Comparison of ENCODE assay signal across 8 mouse cellular contexts in genomic region chr10:62340991-62341390, GRCm38 (mm10). TPM values are rescaled to one million over a fixed set of nuclear protein-coding genes. Genes with fewer than 3 reads are reported as not detected.
DNase-seq lines count a peak whose midpoint lies in the region; ATAC-seq and TF ChIP-seq lines count a peak whose summit lies in the region.

No protein-coding gene starts in this region.

- 20% methylated on average over 3 of the region's 3 CpGs for WGBS in lung, embryonic 14.5 days
- WGBS in intestine, postnatal 0 days = 26% methylated on average over 3 of the region's 3 CpGs
- WGBS in neural tube, embryonic 13.5 days = 30% methylated on average over 3 of the region's 3 CpGs

- no peak for TF ChIP-seq POLR2A in embryonic fibroblast, embryonic 13.5 days (IDR thresholded peaks at IDR 0.05; ENCODE audit: low read depth, low read length)

- H3K4me2 ChIP-seq in lung, embryonic 14.5 days = peak overlapping the region; percentile 97
- peak overlapping the region; percentile 76 for H3K4me2 ChIP-seq in intestine, postnatal 0 days (replicated peaks; ENCODE audit: low read depth)
- peak overlapping the region; percentile 75 for H3K4me2 ChIP-seq in neural tube, embryonic 13.5 days

- DNase-seq in lung, embryonic 14.5 days = no peak
- no peak for DNase-seq in lung, adult 18-20 months
- DNase-seq in retina, postnatal 1 day = no peak

- no peak for ATAC-seq in lung, embryonic 14.5 days (ENCODE audit: insufficient read depth)
- no peak for ATAC-seq in intestine, postnatal 0 days
- ATAC-seq in neural tube, embryonic 13.5 days (ENCODE audit: low read depth) = no peak
- ATAC-seq in activated CD4-positive, CD25-positive, alpha-beta regulatory T cell, adult 4 months = no peak
- ATAC-seq in monocyte, adult 5-6 weeks (replicated peaks; ENCODE audit: insufficient number of reproducible peaks, low FRiP score, low TSS enrichment, poor library complexity, severe bottlenecking) = no peak

- peak overlapping the region; percentile 51 for H3K4me3 ChIP-seq in lung, embryonic 14.5 days (ENCODE audit: low read depth, low read length)
- peak overlapping the region; percentile 55 for H3K4me3 ChIP-seq in embryonic fibroblast, embryonic 13.5 days (ENCODE audit: insufficient read depth, low read length)
- peak overlapping the region; percentile 68 for H3K4me3 ChIP-seq in intestine, postnatal 0 days (ENCODE audit: low read depth, low read length)
- H3K4me3 ChIP-seq in neural tube, embryonic 13.5 days = peak overlapping the region; percentile 71

- 0 out of 2 replicates have a peak, but pooled peaks cover 7% of the 10 kb centered on the region for H3K4me1 ChIP-seq in lung, embryonic 14.5 days (ENCODE audit: insufficient read depth)
- peaks cover 3% of the 10 kb centered on the region; the same call in 1 of the 2 replicates for H3K4me1 ChIP-seq in embryonic fibroblast, embryonic 13.5 days (ENCODE audit: control insufficient read depth, insufficient read depth, low read length)
- no peaks in the 10 kb centered on the region for H3K4me1 ChIP-seq in intestine, postnatal 0 days (replicated peaks; ENCODE audit: control insufficient read depth, insufficient read depth, low read length)
- peaks cover 41% of the 10 kb centered on the region for H3K4me1 ChIP-seq in neural tube, embryonic 13.5 days (replicated peaks)

- no peak for TF ChIP-seq CTCF in lung, embryonic 14.5 days (IDR thresholded peaks at IDR 0.05; ENCODE audit: low read depth)
- no peak for TF ChIP-seq CTCF in embryonic fibroblast, embryonic 13.5 days (IDR thresholded peaks at IDR 0.05; ENCODE audit: borderline replicate concordance, insufficient read depth, low read length)
- TF ChIP-seq CTCF in intestine, postnatal 0 days (IDR thresholded peaks at IDR 0.05; ENCODE audit: low read depth) = no peak

- no peaks in the 10 kb centered on the region for H3K27me3 ChIP-seq in lung, embryonic 14.5 days (ENCODE audit: insufficient read depth, low read length)
- peaks cover 5% of the 10 kb centered on the region for H3K27me3 ChIP-seq in intestine, postnatal 0 days (replicated peaks; ENCODE audit: control insufficient read depth, insufficient read depth, low read length)
- H3K27me3 ChIP-seq in neural tube, embryonic 13.5 days = no peaks in the 10 kb centered on the region

- H3K9me3 ChIP-seq in lung, embryonic 14.5 days (ENCODE audit: low read depth, low read length) = no peaks in the 10 kb centered on the region
- no peaks in the 10 kb centered on the region for H3K9me3 ChIP-seq in intestine, postnatal 0 days (ENCODE audit: control insufficient read depth)
- H3K9me3 ChIP-seq in neural tube, embryonic 13.5 days = no peaks in the 10 kb centered on the region

- no peaks in the 10 kb centered on the region for H3K36me3 ChIP-seq in lung, embryonic 14.5 days (ENCODE audit: insufficient read depth)
- no peaks in the 10 kb centered on the region for H3K36me3 ChIP-seq in intestine, postnatal 0 days (ENCODE audit: control insufficient read depth, insufficient read depth)
- H3K36me3 ChIP-seq in neural tube, embryonic 13.5 days = no peaks in the 10 kb centered on the region

- peak overlapping the region; percentile 83; the same call in 1 of the 2 replicates for H3K27ac ChIP-seq in lung, embryonic 14.5 days (ENCODE audit: low read depth)
- peak overlapping the region; percentile 63; the same call in 1 of the 2 replicates for H3K27ac ChIP-seq in embryonic fibroblast, embryonic 13.5 days (ENCODE audit: insufficient read depth, low read length)
- peak overlapping the region; percentile 66; the same call in 1 of the 2 replicates for H3K27ac ChIP-seq in intestine, postnatal 0 days (ENCODE audit: low read depth, low read length)
- H3K27ac ChIP-seq in neural tube, embryonic 13.5 days (replicated peaks) = peak overlapping the region; percentile 89; the same call in 1 of the 2 replicates

- peak overlapping the region; percentile 58 for H3K9ac ChIP-seq in lung, embryonic 14.5 days
- H3K9ac ChIP-seq in intestine, postnatal 0 days (ENCODE audit: low read depth, low read length) = peak overlapping the region; percentile 32; the same call in 1 of the 2 replicates
- H3K9ac ChIP-seq in neural tube, embryonic 13.5 days = peak overlapping the region; percentile 80

RNA-seq across cellular contexts. Expression of gene Hk1, which starts 38.7 kb away (rescaled TPM):
- 20.9 and 22.4 TPM in 2 replicates for polyA plus RNA-seq in lung, embryonic 14.5 days (2014; fragmentation: Nextera tagmentation; extraction: Ambion mirVana)
- polyA plus RNA-seq in embryonic fibroblast, embryonic 13.5 days (2011; ENCODE audit: insufficient read length, low read depth, missing spikeins) = 45.3 and 56.5 TPM in 2 replicates
- polyA plus RNA-seq in intestine, postnatal 0 days (2015; fragmentation: Nextera tagmentation; extraction: Ambion mirVana) = 10.1 and 11.1 TPM in 2 replicates
- 96.0 and 103 TPM in 2 replicates for polyA plus RNA-seq in neural tube, embryonic 13.5 days (2015; fragmentation: Nextera tagmentation; extraction: Ambion mirVana)
- polyA plus RNA-seq in activated CD4-positive, CD25-positive, alpha-beta regulatory T cell, adult 4 months (2017; shearing (Covaris generic)) = 10 to 100 TPM; 52.7 to 92.5 TPM
- total RNA-seq in monocyte, adult 5-6 weeks (2017) = 33.1 to 66.9 TPM (median 39.5 TPM) in 3 replicates
